Mouse (Mus musculus) limb, embryonic 12.5 days (tissue): ENCODE measurements around the gene Foxa1. TPM values are rescaled to one million over a fixed set of nuclear protein-coding genes. Genes with fewer than 3 reads are reported as not detected.

Experiments used
- ATAC-seq: fragments of 200-750 bp; cut with Nextera tagmentation; 2 replicates; pipeline ENCODE4 v1.8.0; 2017; ENCODE audit warnings: low read depth, moderate TSS enrichment; ENCODE audit not compliant: insufficient number of reproducible peaks, insufficient read depth, low FRiP score, low TSS enrichment
- H3K27ac ChIP-seq: fragments of 300-500 bp; sonication (generic); 2 replicates; pipeline ENCODE4 v1.5.1; 2016; ENCODE audit warnings: mild to moderate bottlenecking, moderate library complexity
- H3K27me3 ChIP-seq: fragments of 300-500 bp; sonication (generic); 2 replicates; pipeline ENCODE4 v1.6.1; 2016; ENCODE audit warnings: mild to moderate bottlenecking, moderate library complexity
- H3K36me3 ChIP-seq: fragments of 300-500 bp; sonication (generic); 2 replicates; pipeline ENCODE4 v1.6.1; 2016; ENCODE audit warnings: mild to moderate bottlenecking, moderate library complexity
- H3K4me1 ChIP-seq: fragments of 300-500 bp; sonication (generic); replicated peaks from 2 replicates; pipeline ENCODE4 v1.6.1; 2016
- H3K4me2 ChIP-seq: fragments of 300-500 bp; sonication (generic); 2 replicates; pipeline ENCODE4 v1.6.1; 2016; ENCODE audit warnings: mild to moderate bottlenecking, moderate library complexity
- H3K4me3 ChIP-seq: fragments of 300-500 bp; sonication (generic); replicated peaks from 2 replicates; pipeline ENCODE4 v1.5.1; 2016; ENCODE audit warnings: mild to moderate bottlenecking
- H3K9ac ChIP-seq: fragments of 300-500 bp; sonication (generic); replicated peaks from 2 replicates; pipeline ENCODE4 v1.6.1; 2016; ENCODE audit warnings: mild to moderate bottlenecking, moderate library complexity
- H3K9me3 ChIP-seq: fragments of 300-500 bp; sonication (generic); 2 replicates; pipeline ENCODE4 v1.6.1; 2016; ENCODE audit warnings: mild to moderate bottlenecking, moderate library complexity
- WGBS: fragments of 180-500 bp; shearing (Covaris S2); methylation state at CpG from one replicate; pipeline ENCODE4 v1.1.7; 2016; 5-methylcytosine and 5-hydroxymethylcytosine counted together
- polyA plus RNA-seq: library from polyadenylated mRNA; unstranded; fragments of >200 nt; fragmentation: Nextera tagmentation; extraction: Ambion mirVana; gene quantifications from 2 replicates; pipeline ENCODE4 v1.2.1, GENCODE M21; 2016

Foxa1 gene
- polyA plus RNA-seq, 1 experiment from 2014 or later, result not detected

GRCm38 (mm10) chr12:57515702-57516377 lies 30.9 kb downstream of the Foxa1 start:
- H3K9ac ChIP-seq, result no peak overlapping the region
- H3K4me1 ChIP-seq, result peaks cover 3% of the 10 kb centered on the region; the same call in 1 of the 2 replicates
- H3K4me2 ChIP-seq, result no peak overlapping the region
- H3K27me3 ChIP-seq, result no peaks in the 10 kb centered on the region
- ATAC-seq, result no peak
- 61% methylated on average over 12 of the region's 12 CpGs for WGBS
- no peaks in the 10 kb centered on the region for H3K9me3 ChIP-seq
- no peak overlapping the region for H3K27ac ChIP-seq
- H3K4me3 ChIP-seq, result no peak overlapping the region
- no peaks in the 10 kb centered on the region for H3K36me3 ChIP-seq

GRCm38 (mm10) chr12:57514552-57514951 lies 32.2 kb downstream of the Foxa1 start:
- Histone ChIP-seq H3K4me1 (peaks cover 9% of the 10 kb centered on the region), H3K9me3 (no peaks in the 10 kb centered on the region), H3K27me3 (no peaks in the 10 kb centered on the region), H3K27ac (no peak overlapping the region), H3K4me3 (no peak overlapping the region), H3K9ac (no peak overlapping the region), H3K36me3 (no peaks in the 10 kb centered on the region), H3K4me2 (no peak overlapping the region)
- ATAC-seq, result no peak
- WGBS, result 65% methylated on average over 1 of the region's 1 CpGs

- Histone ChIP-seq H3K4me3 (no peak overlapping the region), H3K27ac (no peak overlapping the region), H3K36me3 (no peaks in the 10 kb centered on the region), H3K4me2 (no peak overlapping the region), H3K27me3 (no peaks in the 10 kb centered on the region), H3K9ac (no peak overlapping the region), H3K4me1 (peaks cover 14% of the 10 kb centered on the region), H3K9me3 (no peaks in the 10 kb centered on the region)
- ATAC-seq, result no peak
- WGBS, result 79% methylated on average over 5 of the region's 5 CpGs
These were observed 35.2 kb downstream of the Foxa1 start for GRCm38 (mm10) chr12:57511560-57511959.

GRCm38 (mm10) chr12:57511127-57511526 lies 35.6 kb downstream of the Foxa1 start:
- no peak overlapping the region for H3K27ac ChIP-seq
- H3K9me3 ChIP-seq, result no peaks in the 10 kb centered on the region
- H3K27me3 ChIP-seq, result no peaks in the 10 kb centered on the region
- H3K4me3 ChIP-seq, result no peak overlapping the region
- WGBS, result 55% methylated on average over 4 of the region's 4 CpGs
- H3K36me3 ChIP-seq, result no peaks in the 10 kb centered on the region
- peaks cover 14% of the 10 kb centered on the region for H3K4me1 ChIP-seq
- no peak for ATAC-seq
- no peak overlapping the region for H3K9ac ChIP-seq
- no peak overlapping the region for H3K4me2 ChIP-seq

GRCm38 (mm10) chr12:57509726-57510125 lies 37.0 kb downstream of the Foxa1 start:
- 67% methylated on average over 4 of the region's 4 CpGs for WGBS

GRCm38 (mm10) chr12:57508938-57509337 lies 37.8 kb downstream of the Foxa1 start:
- no peak for ATAC-seq

More at GRCm38 (mm10) chr12:57509726-57510125, 37.0 kb downstream of the Foxa1 start:
- peaks cover 14% of the 10 kb centered on the region for H3K4me1 ChIP-seq
- H3K4me2 ChIP-seq, result no peak overlapping the region
- H3K27ac ChIP-seq, result 0 out of 2 replicates have a peak overlapping the region, but pooled peaks have one; percentile 20
- ATAC-seq, result no peak
- H3K27me3 ChIP-seq, result no peaks in the 10 kb centered on the region
- no peaks in the 10 kb centered on the region for H3K36me3 ChIP-seq
- no peak overlapping the region for H3K9ac ChIP-seq
- no peaks in the 10 kb centered on the region for H3K9me3 ChIP-seq
- H3K4me3 ChIP-seq, result no peak overlapping the region

GRCm38 (mm10) chr12:57505329-57505728 lies 41.4 kb downstream of the Foxa1 start:
- Histone ChIP-seq H3K36me3 (no peaks in the 10 kb centered on the region), H3K9me3 (no peaks in the 10 kb centered on the region), H3K9ac (no peak overlapping the region), H3K4me3 (no peak overlapping the region), H3K4me1 (peaks cover 8% of the 10 kb centered on the region; the same call in 1 of the 2 replicates), H3K4me2 (no peak overlapping the region), H3K27me3 (no peaks in the 10 kb centered on the region), H3K27ac (no peak overlapping the region)
- WGBS, result 82% methylated on average over 7 of the region's 7 CpGs
- ATAC-seq, result no peak

More at GRCm38 (mm10) chr12:57508938-57509337, 37.8 kb downstream of the Foxa1 start:
- Histone ChIP-seq H3K36me3 (no peaks in the 10 kb centered on the region), H3K4me3 (no peak overlapping the region), H3K9ac (no peak overlapping the region), H3K9me3 (no peaks in the 10 kb centered on the region), H3K27me3 (no peaks in the 10 kb centered on the region), H3K4me2 (no peak overlapping the region), H3K4me1 (peaks cover 14% of the 10 kb centered on the region), H3K27ac (no peak overlapping the region)
- 58% methylated on average over 11 of the region's 11 CpGs for WGBS

- Histone ChIP-seq H3K36me3 (no peaks in the 10 kb centered on the region), H3K4me3 (no peak overlapping the region), H3K4me1 (no peaks in the 10 kb centered on the region), H3K9me3 (no peaks in the 10 kb centered on the region), H3K27ac (no peak overlapping the region), H3K9ac (no peak overlapping the region), H3K27me3 (no peaks in the 10 kb centered on the region), H3K4me2 (no peak overlapping the region)
- WGBS, result 76% methylated on average over 7 of the region's 7 CpGs
- no peak for ATAC-seq
These were observed 46.5 kb downstream of the Foxa1 start for GRCm38 (mm10) chr12:57500246-57500645.

GRCm38 (mm10) chr12:57496347-57497119 lies 50.2 kb downstream of the Foxa1 start:
- Histone ChIP-seq H3K9ac (no peak overlapping the region), H3K36me3 (no peaks in the 10 kb centered on the region), H3K27ac (0 out of 2 replicates have a peak overlapping the region, but pooled peaks have one; percentile 59), H3K9me3 (no peaks in the 10 kb centered on the region), H3K4me2 (no peak overlapping the region), H3K4me3 (no peak overlapping the region), H3K4me1 (no peaks in the 10 kb centered on the region), H3K27me3 (no peaks in the 10 kb centered on the region)
- WGBS, result 42% methylated on average over 6 of the region's 6 CpGs
- ATAC-seq, result no peak
